Mouse (Mus musculus) left cerebral cortex, adult 2 months (tissue): ENCODE results near the gene Itga7. TPM values are rescaled to one million over a fixed set of nuclear protein-coding genes. Genes with fewer than 3 reads are reported as not detected.

ENCODE experiments used
- DNase-seq, 2 experiments: peaks; one replicate each; pipeline ENCODE4 v3.0.0; 2021 to 2022; ENCODE audit warnings: low spot score in 2 of 2, mixed read lengths in 1 of 2; ENCODE audit errors: extremely low spot score in 1 of 2
- H3K27ac ChIP-seq: fragments of 200-600 bp; 2 replicates; pipeline ENCODE4 v1.8.1; 2022
- H3K4me3 ChIP-seq: fragments of 200-600 bp; 2 replicates; pipeline ENCODE4 v1.8.1; 2022
- CTCF ChIP-seq: fragments of 200-600 bp; IDR thresholded peaks from 2 replicates; pipeline ENCODE4 v1.8.1; 2022; ENCODE audit warnings: antibody characterized with exemption, mild to moderate bottlenecking, moderate library complexity
- intact Hi-C: fragments of 180-260 bp; cut with DNase I; formaldehyde crosslinking; loops from one replicate; pipeline ENCODE4 v1.15.1; 2025
- long read RNA-seq, 2 experiments: library from polyadenylated mRNA; stranded (forward); transcript quantifications; one replicate each; pipeline ENCODE4 v2.0.0; 2021; ENCODE audit warnings: borderline mapping rate in 2 of 2
- total RNA-seq, 2 experiments: library from RNA; stranded (reverse); gene quantifications; 2 replicates each; pipeline ENCODE4 v1.2.3; 2021

Gene Itga7
- total RNA-seq, result 10 to 100 TPM; 13.2 to 16.3 TPM
- long read RNA-seq, experiment 1, full-length matches to known transcripts, result 5 of 11 reads
- long read RNA-seq, experiment 1, partial matches to known transcripts, result 2 of 11 reads
- long read RNA-seq, experiment 1, other reads (novel, unspliced or antisense), result 4 of 11 reads
- long read RNA-seq, experiment 2, full-length matches to known transcripts, result 6 of 16 reads
- long read RNA-seq, experiment 2, partial matches to known transcripts, result 2 of 16 reads
- long read RNA-seq, experiment 2, other reads (novel, unspliced or antisense), result 8 of 16 reads

- H3K4me3 ChIP-seq, result peak within 1 kb of the TSS; percentile 47
- no peak for TF ChIP-seq CTCF
- no peak for DNase-seq
- peak within 1 kb of the TSS; percentile 40; the same call in 1 of the 2 replicates for H3K27ac ChIP-seq
- intact Hi-C loops, result no loop called here
These were observed at the start of gene Itga7 for GRCm38 (mm10) chr10:128933574-128933973. Gene Itga7, plus strand, starts transcription at chr10:128933818.

- H3K27ac ChIP-seq, result no peak overlapping the region
- no peak for DNase-seq
- no peak overlapping the region for H3K4me3 ChIP-seq
- intact Hi-C loops, result no loop called here
- TF ChIP-seq CTCF, result no peak
These were observed 44.4 kb upstream of the Itga7 start for GRCm38 (mm10) chr10:128888941-128889827.

GRCm38 (mm10) chr10:128889846-128890245, 43.8 kb upstream of the Itga7 start:
- no peak for TF ChIP-seq CTCF
- DNase-seq, result no peak
- Histone ChIP-seq H3K4me3 (no peak overlapping the region), H3K27ac (no peak overlapping the region)
- intact Hi-C loops, result no loop called here

DNA sequence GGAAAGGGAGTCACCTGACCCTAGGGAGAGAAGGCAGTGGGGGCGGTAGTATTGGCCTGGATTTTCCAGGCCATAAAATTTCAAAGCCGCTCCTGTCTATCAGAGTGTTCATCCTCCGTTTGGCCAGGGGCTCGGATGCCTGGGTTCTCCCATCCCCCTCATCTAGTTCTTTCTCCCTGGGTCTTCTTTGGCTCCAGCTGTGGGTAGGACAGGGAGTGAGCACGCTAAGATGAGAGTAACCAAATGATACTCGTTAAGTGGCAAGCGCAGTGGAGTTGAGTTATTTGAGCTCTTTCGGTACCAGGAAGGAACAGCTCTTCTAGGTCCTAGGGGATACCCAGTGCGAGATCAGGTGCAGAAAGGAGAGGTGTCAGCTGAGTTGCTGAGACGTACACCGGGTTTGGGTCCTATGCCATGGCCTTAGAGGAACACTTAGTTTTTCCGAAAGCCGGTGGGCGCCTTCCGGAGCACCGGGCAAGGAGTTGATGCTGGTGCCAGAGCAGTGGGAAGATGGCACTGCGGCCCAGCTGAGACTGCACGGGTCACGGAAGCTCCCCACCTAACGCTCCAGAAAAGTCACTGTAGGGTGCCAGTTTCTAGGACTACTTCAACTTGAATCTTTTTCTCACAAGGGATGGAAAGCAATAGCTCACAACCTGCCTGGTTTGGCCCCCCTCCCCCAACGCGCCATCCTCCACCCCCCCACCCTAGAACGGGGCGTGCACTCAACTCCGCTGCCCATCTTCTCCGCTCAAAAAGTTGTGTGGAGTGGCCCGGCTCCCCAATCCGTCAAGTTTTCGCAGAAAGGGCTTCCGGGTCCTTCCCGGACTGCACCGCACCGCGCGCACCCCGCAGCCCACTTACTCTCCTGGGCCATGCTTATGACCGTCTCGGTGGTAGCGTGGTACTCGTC, 43.0 kb upstream of the Itga7 start:
- Histone ChIP-seq H3K4me3 (peak overlapping the region; percentile 65), H3K27ac (no peak overlapping the region)
- DNase-seq, result peak in 1 of 2 experiments; percentile 8
- intact Hi-C loops, result no loop called here
- TF ChIP-seq CTCF, result no peak

- intact Hi-C loops, result no loop called here
- TF ChIP-seq CTCF, result no peak
- Histone ChIP-seq H3K27ac (no peak within 1 kb of the TSS), H3K4me3 (peak within 1 kb of the TSS; percentile 65)
- peak; percentile 40 to 65 for DNase-seq
These were observed 42.1 kb upstream of the Itga7 start, which contains the start of gene Gdf11 for GRCm38 (mm10) chr10:128891296-128892094. Gene Gdf11, minus strand, starts transcription at chr10:128891718.

- no peak overlapping the region for H3K27ac ChIP-seq
- peak in 1 of 2 experiments; percentile 7 for DNase-seq
- intact Hi-C loops, result no loop called here
- no peak for TF ChIP-seq CTCF
- H3K4me3 ChIP-seq, result peak overlapping the region; percentile 65
These were observed 41.4 kb upstream of the Itga7 start for GRCm38 (mm10) chr10:128892246-128892645.

DNA sequence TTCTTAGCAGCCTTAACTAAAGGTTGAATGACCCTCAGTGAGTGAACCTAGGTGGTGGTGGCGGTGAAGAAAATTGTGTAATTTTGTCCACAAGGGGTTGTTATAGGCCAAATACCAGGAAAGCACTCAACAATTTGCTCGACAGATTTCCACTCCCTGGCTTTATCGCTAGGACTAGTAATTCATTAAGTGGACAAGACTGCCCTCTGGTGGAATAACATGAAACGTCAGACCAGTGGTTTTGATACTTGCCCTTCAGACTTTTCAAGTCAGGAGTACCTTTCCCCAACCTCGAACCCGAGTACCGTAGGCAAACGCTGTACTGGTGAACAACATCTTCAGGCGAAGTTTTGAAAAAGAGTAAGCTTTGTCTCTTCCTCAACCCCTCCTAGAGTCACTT, 38.2 kb upstream of the Itga7 start:
- intact Hi-C loops, result loop anchor here (1.0 to 5.0 kb wide), 3 partner anchors 50 to 164 kb away; no protein-coding TSS in a partner anchor
- Histone ChIP-seq H3K27ac (0 out of 2 replicates have a peak overlapping the region, but pooled peaks have one; percentile 2), H3K4me3 (no peak overlapping the region)
- peak; percentile 61 to 75 for DNase-seq
- TF ChIP-seq CTCF, result peak; percentile 90

GRCm38 (mm10) chr10:128895952-128896693, 37.5 kb upstream of the Itga7 start:
- no peak overlapping the region for H3K4me3 ChIP-seq
- H3K27ac ChIP-seq, result peak overlapping the region; percentile 2; the same call in 1 of the 2 replicates
- no peak for TF ChIP-seq CTCF
- peak in 1 of 2 experiments; percentile 45 for DNase-seq
- intact Hi-C loops, result loop anchor here (1.0 to 5.0 kb wide), 3 partner anchors 51 to 165 kb away; no protein-coding TSS in a partner anchor

- H3K4me3 ChIP-seq, result no peak overlapping the region
- intact Hi-C loops, result loop anchor here (5.0 kb wide), 1 partner anchor 80 kb away; no protein-coding TSS in a partner anchor
- no peak for TF ChIP-seq CTCF
- H3K27ac ChIP-seq, result no peak overlapping the region
- DNase-seq, result no peak
These were observed 36.8 kb upstream of the Itga7 start for GRCm38 (mm10) chr10:128896807-128897206.

GRCm38 (mm10) chr10:128897501-128897900, 36.1 kb upstream of the Itga7 start:
- no peak for TF ChIP-seq CTCF
- peak in 1 of 2 experiments; percentile 10 for DNase-seq
- Histone ChIP-seq H3K27ac (no peak overlapping the region), H3K4me3 (no peak overlapping the region)
- intact Hi-C loops, result loop anchor here (5.0 kb wide), 1 partner anchor 80 kb away; no protein-coding TSS in a partner anchor
